Mouse (Mus musculus) fibroblast of lung, adult 2 months (primary cell): ENCODE measurements at regions not wholly inside any gene's neighbourhood (a gene's known extent, or its start where the extent isn't known, plus 50 kb on each side); places are given as distances from the start of the nearest gene placed in this dataset.

Source experiments
- DNase-seq: peaks from one replicate; pipeline ENCODE4 v3.0.0-alpha.2; 2011; ENCODE audit warnings: low read depth

GRCm38 (mm10) chr10:98704559-98704958, 209.6 kb upstream of the Atp2b1 start:
- DNase-seq, result no peak

- DNase-seq, result no peak
These were observed 196.3 kb upstream of the Atp2b1 start for GRCm38 (mm10) chr10:98717856-98718255.

GRCm38 (mm10) chr10:98718706-98719105, 195.5 kb upstream of the Atp2b1 start:
- no peak for DNase-seq

GRCm38 (mm10) chr10:98720256-98721005, 193.8 kb upstream of the Atp2b1 start:
- DNase-seq, result no peak

GRCm38 (mm10) chr10:98725110-98725509, 189.1 kb upstream of the Atp2b1 start:
- no peak for DNase-seq

GRCm38 (mm10) chr10:98727130-98727529, 187.1 kb upstream of the Atp2b1 start:
- no peak for DNase-seq

- no peak for DNase-seq
These were observed 185.7 kb upstream of the Atp2b1 start for GRCm38 (mm10) chr10:98728396-98729030.

- no peak for DNase-seq
These were observed 180.1 kb upstream of the Atp2b1 start for GRCm38 (mm10) chr10:98733950-98734585.

GRCm38 (mm10) chr10:98740507-98741147, 173.6 kb upstream of the Atp2b1 start:
- no peak for DNase-seq

GRCm38 (mm10) chr10:98741398-98741797, 172.8 kb upstream of the Atp2b1 start:
- no peak for DNase-seq

GRCm38 (mm10) chr10:98742822-98743605, 171.2 kb upstream of the Atp2b1 start:
- DNase-seq, result no peak

- DNase-seq, result peak; percentile 42
These were observed 170.0 kb upstream of the Atp2b1 start for GRCm38 (mm10) chr10:98744246-98744645.

GRCm38 (mm10) chr10:98744662-98745061, 169.5 kb upstream of the Atp2b1 start:
- DNase-seq, result no peak

GRCm38 (mm10) chr10:98745409-98745808, 168.8 kb upstream of the Atp2b1 start:
- no peak for DNase-seq

GRCm38 (mm10) chr10:98745861-98746260, 168.3 kb upstream of the Atp2b1 start:
- no peak for DNase-seq

GRCm38 (mm10) chr10:98748856-98749583, 165.2 kb upstream of the Atp2b1 start:
- DNase-seq, result no peak

- no peak for DNase-seq
These were observed 164.6 kb upstream of the Atp2b1 start for GRCm38 (mm10) chr10:98749584-98749947.

GRCm38 (mm10) chr10:98751376-98752058, 162.7 kb upstream of the Atp2b1 start:
- DNase-seq, result no peak

- DNase-seq, result no peak
These were observed 153.1 kb upstream of the Atp2b1 start for GRCm38 (mm10) chr10:98761080-98761479.

- DNase-seq, result no peak
These were observed 148.3 kb upstream of the Atp2b1 start for GRCm38 (mm10) chr10:98765786-98766419.
